Mouse (Mus musculus) CH12.LX (cell line): ENCODE measurements around the gene Dgcr6.

ENCODE experiments used
- BHLHE40 ChIP-seq: IDR thresholded peaks from 2 replicates; pipeline ENCODE4 v1.6.1; 2011; ENCODE audit warnings: mild to moderate bottlenecking, low read depth, low read length, improper control_type of control experiment
- CTCF ChIP-seq, 2 experiments: IDR thresholded peaks in 1 of 2; conservative IDR thresholded peaks in 1 of 2; 2 replicates each; pipeline ENCODE4 v1.5.1; 2011 to 2012; ENCODE audit warnings: low read depth in 2 of 2, low read length in 2 of 2, improper control_type of control experiment in 1 of 2, inconsistent platforms in 1 of 2, mild to moderate bottlenecking in 1 of 2, moderate library complexity in 1 of 2
- EP300 ChIP-seq: IDR thresholded peaks from 2 replicates; pipeline ENCODE4 v1.6.1; 2011; ENCODE audit warnings: low read length, improper control_type of control experiment
- JUND ChIP-seq: conservative IDR thresholded peaks from 2 replicates; pipeline ENCODE4 v1.6.1; 2011; ENCODE audit warnings: low read depth, low read length, improper control_type of control experiment
- MAFK ChIP-seq: IDR thresholded peaks from 2 replicates; pipeline ENCODE4 v1.6.1; 2011; ENCODE audit warnings: low read length, improper control_type of control experiment; ENCODE audit not compliant: insufficient replicate concordance
- MAX ChIP-seq: IDR thresholded peaks from 2 replicates; pipeline ENCODE4 v1.6.1; 2011; ENCODE audit warnings: low read length, improper control_type of control experiment
- POLR2A ChIP-seq: IDR thresholded peaks from 2 replicates; pipeline ENCODE4 v1.6.1; 2011; ENCODE audit warnings: low read depth, mild to moderate bottlenecking, improper control_type of control experiment, low read length
- SIN3A ChIP-seq: IDR thresholded peaks from 2 replicates; pipeline ENCODE4 v1.6.1; 2012; ENCODE audit warnings: low read length, improper control_type of control experiment, inconsistent platforms
- USF1 ChIP-seq: IDR thresholded peaks from 2 replicates; pipeline ENCODE4 v1.6.1; 2014; ENCODE audit warnings: low read depth, mild to moderate bottlenecking, inconsistent platforms, low read length, improper control_type of control experiment
- ZC3H11A ChIP-seq: IDR thresholded peaks from 2 replicates; pipeline ENCODE4 v1.6.1; 2012; ENCODE audit warnings: low read depth, mild to moderate bottlenecking, inconsistent platforms, low read length, improper control_type of control experiment
- ZNF384 ChIP-seq: IDR thresholded peaks from 2 replicates; pipeline ENCODE4 v1.6.1; 2012; ENCODE audit warnings: low read depth, low read length, improper control_type of control experiment, inconsistent platforms

DNA sequence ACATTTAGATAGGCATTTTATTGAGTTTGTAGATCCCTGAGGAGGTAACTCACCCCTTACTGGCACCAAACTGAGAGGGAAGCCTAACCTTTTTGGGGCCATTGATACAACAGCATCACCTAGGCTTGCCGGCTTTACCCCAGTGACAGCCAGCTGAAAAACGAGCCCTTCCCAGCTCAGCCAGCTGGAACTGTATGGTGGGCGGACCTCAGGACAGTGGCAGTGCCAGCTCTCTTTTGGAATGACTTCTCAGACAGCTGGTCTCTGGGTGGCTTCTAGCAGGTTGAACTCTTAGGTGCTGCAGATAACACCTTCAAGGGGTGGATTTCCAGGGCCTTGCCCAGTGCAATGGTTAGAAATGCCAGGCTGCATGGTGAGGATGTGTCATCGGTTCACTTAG is 18.4 kb upstream of the Dgcr6 start:
- TF ChIP-seq POLR2A (no peak), CTCF (conservative IDR thresholded peaks at IDR 0.05 in 1 of 2, IDR thresholded peaks at IDR 0.05 in 1 of 2; ENCODE audit: low read depth in 2 of 2, low read length in 2 of 2) (no peak), EP300 (no peak), ZNF384 (no peak), ZC3H11A (no peak), JUND (no peak), SIN3A (no peak), USF1 (no peak), MAX (no peak), BHLHE40 (no peak), MAFK (no peak)
